Mouse (Mus musculus) kidney, adult 2 months (tissue): ENCODE measurements around the gene Kmt2c.

Source experiments
- CTCF ChIP-seq: fragments of 200-500 bp; conservative IDR thresholded peaks from 2 replicates; pipeline ENCODE4 v1.5.1; 2011; ENCODE audit warnings: low read depth, mild to moderate bottlenecking, control low read depth, low read length, moderate library complexity, mixed read lengths; ENCODE audit not compliant: insufficient read depth, insufficient read length
- POLR2A ChIP-seq: fragments of 200-500 bp; IDR thresholded peaks from one replicate; pipeline ENCODE4 v1.6.1; 2011; ENCODE audit warnings: low read depth, low read length, control low read depth

- TF ChIP-seq CTCF (no peak), POLR2A (no peak)
These were observed 19.0 kb upstream of the Kmt2c start for GRCm38 (mm10) chr5:25517550-25517949.
